Mouse (Mus musculus) thymus, adult 2 months (tissue): ENCODE measurements at regions not wholly inside any gene's neighbourhood (a gene's known extent, or its start where the extent isn't known, plus 50 kb on each side); places are given as distances from the start of the nearest gene placed in this dataset.

Source experiments
- CTCF ChIP-seq: fragments of 200-500 bp; IDR thresholded peaks from 2 replicates; pipeline ENCODE4 v1.5.1; 2012; ENCODE audit warnings: mild to moderate bottlenecking, control low read depth, low read length, moderate library complexity, borderline replicate concordance; ENCODE audit not compliant: control insufficient read depth, poor library complexity, insufficient read depth; ENCODE audit errors: extremely low read depth
- POLR2A ChIP-seq: fragments of 200-500 bp; IDR thresholded peaks from 2 replicates; pipeline ENCODE4 v1.6.1; 2012; ENCODE audit warnings: mild to moderate bottlenecking, low read length, control low read depth, moderate library complexity; ENCODE audit not compliant: control insufficient read depth, poor library complexity, insufficient read depth; ENCODE audit errors: extremely low read depth

DNA sequence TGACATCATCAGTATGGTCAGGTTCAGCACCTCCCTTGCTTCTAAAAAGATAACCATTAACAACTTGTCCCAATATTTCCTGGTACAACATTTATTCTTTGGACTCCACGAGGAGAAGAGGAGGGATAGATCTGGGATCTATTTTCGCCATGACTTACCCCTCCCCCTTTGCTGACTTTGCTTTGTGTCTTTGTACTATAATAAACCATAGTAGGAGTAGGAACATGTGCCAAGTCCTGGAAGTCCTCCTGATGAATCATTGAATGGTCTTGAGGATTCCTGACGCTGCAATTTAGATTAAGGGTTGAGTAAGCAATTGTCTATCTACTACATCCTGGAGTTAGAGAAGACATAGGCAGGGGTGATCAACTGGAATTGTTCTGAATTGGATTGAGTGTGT, 71.2 kb downstream of the Rbm11 start:
- TF ChIP-seq POLR2A (no peak), CTCF (no peak)
